Mouse (Mus musculus) activated CD4-positive, CD25-positive, alpha-beta regulatory T cell, adult 4 months (primary cell): ENCODE data around the gene Nlrp2. TPM values are rescaled to one million over a fixed set of nuclear protein-coding genes. Genes with fewer than 3 reads are reported as not detected.

Experiments
- ATAC-seq: one replicate; pipeline ENCODE4 v1.8.0; 2017
- polyA plus RNA-seq, 2 experiments: library from polyadenylated mRNA; unstranded; fragments of 100-300 nt; shearing (Covaris generic); gene quantifications; one replicate each; pipeline ENCODE4 v1.2.1; 2017

The Nlrp2 gene
- polyA plus RNA-seq: not detected

DNA sequence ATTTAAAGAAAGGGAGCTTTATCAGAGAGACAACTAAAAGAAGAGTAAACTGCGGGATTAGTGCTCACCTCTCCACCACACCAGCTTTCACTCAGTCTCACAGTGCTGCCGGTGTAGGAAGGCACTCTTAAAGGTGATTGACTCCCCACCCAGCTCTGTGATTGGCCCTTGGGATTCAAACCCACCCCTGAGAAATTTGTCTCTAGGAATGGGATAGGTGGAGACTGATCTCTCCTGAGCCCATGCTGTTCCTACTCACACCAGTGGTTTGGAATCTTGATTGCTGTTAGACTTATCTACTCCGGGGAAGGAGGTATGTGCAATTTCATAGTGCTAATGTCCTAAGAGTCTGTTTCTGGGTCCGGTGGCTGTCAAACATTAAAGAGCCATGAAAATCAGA, at the start of gene Nlrp2:
Gene Nlrp2 (minus strand): TSS at position 101 of the 400 bp plus-strand sequence.
- no peak for ATAC-seq

DNA sequence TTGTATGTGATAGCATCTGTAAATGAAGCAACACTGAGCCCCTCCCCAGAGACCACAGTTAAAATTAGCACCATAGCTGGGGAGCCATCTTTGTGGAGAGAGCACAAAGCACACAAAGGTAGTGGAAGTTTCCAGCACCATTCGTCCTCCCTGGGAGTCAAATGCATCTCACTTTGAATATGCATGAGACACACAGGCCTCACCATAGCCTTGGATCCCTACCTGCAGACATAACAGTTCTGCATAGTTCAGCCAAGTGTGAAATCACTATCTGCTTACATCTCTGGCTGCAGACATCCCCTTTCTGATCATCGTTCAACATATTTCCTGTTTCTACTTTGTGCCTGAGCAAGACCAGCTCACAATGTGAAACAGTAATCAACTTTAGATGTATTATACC, 15.9 kb upstream of the Nlrp2 start:
- ATAC-seq: no peak

DNA sequence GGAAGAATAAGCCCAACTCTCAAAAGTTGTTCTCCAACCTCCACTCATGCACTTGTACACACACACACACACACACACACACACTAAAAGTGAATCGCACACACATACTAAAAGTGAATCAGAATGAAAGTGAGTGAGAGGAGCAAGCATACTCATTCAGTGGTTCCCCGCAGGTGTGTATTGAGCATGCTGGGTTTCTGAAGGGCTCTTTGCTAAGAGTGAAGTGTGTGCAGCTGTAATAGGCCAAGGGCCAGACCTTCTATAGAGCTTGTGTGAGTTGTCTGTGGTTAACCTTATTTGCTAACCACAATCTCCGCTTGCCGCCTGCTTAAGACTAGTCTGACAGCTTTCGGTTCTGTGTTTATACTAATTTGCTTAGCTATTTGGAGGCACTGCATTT, 12.8 kb upstream of the Nlrp2 start:
- no peak for ATAC-seq

DNA sequence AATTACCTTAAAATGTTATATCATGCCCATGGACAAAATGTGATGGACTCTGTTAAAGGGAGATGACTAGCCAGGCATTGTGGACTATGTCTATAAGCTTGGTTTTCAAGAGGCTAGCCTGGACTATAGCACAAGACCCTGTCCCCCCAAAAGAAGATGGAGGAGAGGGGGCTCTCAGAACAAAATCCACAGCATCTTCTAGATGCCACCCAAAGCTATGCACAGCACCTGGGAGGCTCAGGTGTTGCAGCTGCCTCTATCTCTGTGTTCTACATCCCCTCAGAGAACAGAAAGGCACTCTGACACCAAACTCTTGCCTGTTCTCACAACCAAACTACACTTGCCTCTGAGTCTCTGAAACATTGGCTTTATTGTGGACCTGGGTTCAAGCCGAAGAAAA, 598 bp downstream of the Nlrp2 start, which contains the start of gene Gm5065:
Gene Gm5065 (plus strand): TSS at position 301 of the 400 bp plus-strand sequence.
- ATAC-seq: no peak

DNA sequence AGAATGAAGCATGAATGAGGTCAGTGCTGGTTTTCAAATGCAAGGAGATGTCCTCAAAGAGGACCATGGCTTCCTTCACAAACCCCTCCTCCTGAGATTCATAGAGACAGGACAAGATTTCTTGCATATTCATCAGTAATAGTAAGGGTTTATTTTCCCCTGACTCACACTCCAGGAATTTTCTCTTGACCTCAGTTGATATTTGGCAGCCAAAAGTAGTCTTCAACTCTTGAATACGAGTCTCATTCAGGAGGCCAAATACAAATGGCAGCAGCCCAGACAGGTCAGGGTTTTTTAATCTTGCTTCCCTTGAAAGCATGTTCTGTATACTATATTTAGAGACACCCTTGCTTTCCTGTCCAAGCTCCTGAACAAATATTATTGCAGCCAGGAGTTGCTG, 23.3 kb downstream of the Nlrp2 start:
- no peak for ATAC-seq

DNA sequence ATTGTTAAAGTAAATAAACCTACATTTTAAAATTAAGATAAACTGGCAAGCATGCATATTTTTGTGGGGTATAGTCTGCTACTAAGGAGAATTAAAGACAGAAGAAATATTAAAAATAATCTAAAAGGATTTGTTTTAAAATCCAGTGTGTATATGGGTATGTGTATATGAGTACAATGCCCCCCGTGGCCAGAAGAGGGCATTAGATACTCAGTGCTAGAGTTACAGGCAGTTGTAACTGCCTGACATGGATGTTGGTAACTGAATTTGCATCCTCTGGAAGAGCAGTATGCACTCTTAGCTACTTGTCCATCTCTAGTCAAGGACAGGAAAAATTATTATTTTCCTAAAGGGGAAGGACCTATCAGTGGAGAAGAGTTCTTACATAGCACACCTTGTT, 62.6 kb downstream of the Nlrp2 start:
- ATAC-seq: no peak

DNA sequence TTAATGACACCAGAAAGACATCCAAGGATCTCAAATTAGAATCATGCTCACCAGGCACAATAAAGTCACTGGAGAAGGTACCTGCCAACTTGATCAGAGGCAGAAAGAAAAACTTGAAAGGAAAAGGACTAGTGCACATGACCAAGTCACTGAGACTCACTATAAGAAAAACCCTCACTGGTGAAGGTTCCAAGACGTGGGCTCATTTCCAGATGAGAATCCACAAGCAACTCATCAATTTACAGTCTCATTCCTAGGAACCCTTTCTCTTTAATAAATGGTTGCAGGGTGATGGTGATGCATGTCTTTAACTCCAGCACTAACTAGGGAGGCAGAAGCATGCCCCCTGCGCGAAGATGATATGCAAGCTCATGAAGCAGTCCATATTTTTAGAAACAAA, 87.8 kb downstream of the Nlrp2 start:
- no peak for ATAC-seq

Other genes starting within 250 kb of the Nlrp2 start
- gene Rfpl4, start 234.1 kb downstream of the Nlrp2 start, polyA plus RNA-seq: not detected
- gene Rasl2-9, start 225.1 kb downstream of the Nlrp2 start, polyA plus RNA-seq: under 1 TPM in 1 of 2 experiments, not detected in 1; 0.58 TPM
- gene Vmn1r55, start 201.4 kb downstream of the Nlrp2 start, polyA plus RNA-seq: under 1 TPM in 1 of 2 experiments, not detected in 1; 0.05 TPM
- not detected for gene Vmn1r56, start 154.3 kb downstream of the Nlrp2 start, polyA plus RNA-seq
- gene Vmn1r57, start 132.5 kb downstream of the Nlrp2 start, polyA plus RNA-seq: not detected
- gene Gm5065, start 498 bp downstream of the Nlrp2 start, polyA plus RNA-seq: not detected
- under 1 TPM in 1 of 2 experiments, not detected in 1; 0.05 TPM for gene Vmn1r58, start 62.4 kb upstream of the Nlrp2 start, polyA plus RNA-seq
- gene Vmn1r59, start 105.7 kb upstream of the Nlrp2 start, polyA plus RNA-seq: not detected
- not detected for gene Vmn2r28, start 142.9 kb upstream of the Nlrp2 start, polyA plus RNA-seq
- gene Vmn1r60, start 196.3 kb upstream of the Nlrp2 start, polyA plus RNA-seq: not detected